Mouse (Mus musculus): ENCODE data around the gene Gm20388. TPM values are rescaled to one million over a fixed set of nuclear protein-coding genes. Genes with fewer than 3 reads are reported as not detected.
A peak's percentile ranks its signal among the peaks of the same experiment; 100 is the strongest.

Gm20388 gene
- total RNA-seq, 2 experiments from 2014 or later, result 10.3 to 10.6 TPM

DNA sequence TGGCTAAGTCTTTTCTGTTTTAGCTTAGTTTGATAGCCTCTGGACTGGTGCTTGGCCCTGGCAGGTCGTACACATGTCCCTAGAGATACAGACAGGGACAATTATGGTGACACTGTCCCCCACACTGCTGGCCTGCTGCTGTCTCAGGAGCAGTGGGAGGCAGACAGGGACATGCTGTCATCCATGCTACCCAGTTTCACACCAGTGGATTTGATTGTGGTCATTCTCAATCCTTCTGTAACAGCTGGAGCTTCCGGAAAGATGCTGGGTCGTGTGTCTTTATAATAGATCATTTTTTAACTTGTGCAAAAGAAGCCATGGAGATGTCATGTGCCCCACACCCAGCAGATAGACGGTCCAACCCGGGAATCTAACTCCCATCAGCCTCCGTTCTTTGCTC, 2334.5 kb downstream of the Gm20388 start:
- intact Hi-C loops (cut with DNase I), result no loop called here

GRCm38 (mm10) chr8:122246257-122247211, 2335.9 kb downstream of the Gm20388 start:
- intact Hi-C loops (cut with DNase I), result no loop called here
- DNase-seq (ENCODE audit: low spot score in 2 of 2), result no peak

More for the DNA sequence above, 2334.5 kb downstream of the Gm20388 start:
- DNase-seq (ENCODE audit: low spot score in 2 of 2), result no peak

DNA sequence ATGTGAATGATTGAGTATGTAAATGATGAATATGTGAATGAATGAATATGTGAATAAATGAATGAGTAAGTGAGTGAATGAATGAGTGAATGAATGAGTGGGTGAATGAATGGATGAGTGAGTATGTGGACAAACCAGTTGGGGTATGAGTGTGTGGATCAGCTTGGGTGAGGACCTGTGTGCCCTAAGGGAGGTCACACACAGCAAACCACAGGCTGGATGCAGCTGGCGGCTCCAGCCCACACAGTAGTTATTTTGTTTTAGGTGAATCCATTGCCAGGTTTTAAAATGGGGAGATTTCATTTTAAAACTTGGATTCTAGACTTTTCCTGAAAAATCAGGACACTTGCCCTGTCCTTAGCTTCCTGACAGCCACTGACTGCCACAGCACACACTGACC, 2341.1 kb downstream of the Gm20388 start:
- no peak for DNase-seq (ENCODE audit: low spot score in 2 of 2)
- intact Hi-C loops (cut with DNase I), result no loop called here

- intact Hi-C loops (cut with DNase I), result no loop called here
- DNase-seq (ENCODE audit: low spot score in 2 of 2), result no peak
Measured at GRCm38 (mm10) chr8:122252366-122252765, 2341.7 kb downstream of the Gm20388 start.

DNA sequence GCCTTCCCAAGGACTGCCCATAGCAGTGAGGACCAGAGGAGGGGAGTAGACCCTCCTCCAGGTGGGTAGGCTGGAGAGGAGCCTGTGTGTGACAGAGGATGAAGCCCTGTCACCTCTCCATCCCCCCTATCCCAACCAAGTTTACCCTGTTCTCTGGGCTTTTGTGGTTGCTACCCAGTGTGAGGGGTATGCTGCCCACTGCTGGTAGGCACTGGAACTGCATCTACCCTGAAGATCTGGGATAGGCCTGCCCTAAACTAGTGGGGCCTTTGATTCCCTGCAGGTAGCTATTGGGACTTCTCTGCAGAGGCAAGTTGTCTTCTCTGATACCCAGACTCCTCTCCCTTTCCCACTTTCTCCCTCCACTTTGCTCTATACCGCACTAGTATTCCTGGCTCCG, 2348.7 kb downstream of the Gm20388 start:
- intact Hi-C loops (cut with DNase I), result loop anchor here (1.0 kb wide), 1 partner anchor 96 kb away; no protein-coding TSS in a partner anchor
- DNase-seq (ENCODE audit: low spot score in 2 of 2), result peak; percentile 40 to 64

- intact Hi-C loops (cut with DNase I), result no loop called here
- no peak for DNase-seq (ENCODE audit: low spot score in 2 of 2)
Measured at GRCm38 (mm10) chr8:122260755-122261154, 2350.1 kb downstream of the Gm20388 start.

DNA sequence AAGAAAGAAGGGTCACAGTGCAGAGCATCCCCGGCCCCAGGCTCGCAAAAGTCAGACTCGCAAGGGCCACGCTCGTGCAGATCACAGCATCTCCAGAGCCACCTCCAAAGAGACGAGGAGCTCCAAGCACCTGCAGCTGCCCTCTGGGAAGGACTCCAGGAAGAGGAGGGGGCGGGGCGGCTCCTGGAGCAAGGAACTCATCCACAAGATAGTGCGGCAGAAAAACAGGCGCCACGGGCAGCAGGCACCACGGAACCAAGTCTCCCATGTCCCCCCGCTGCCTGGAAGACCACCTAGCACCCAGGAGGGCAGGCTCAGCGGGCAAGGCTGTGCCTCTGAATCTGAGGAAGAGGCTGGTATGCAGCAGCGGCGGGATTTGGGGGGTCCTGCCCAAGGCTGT, 2352.2 kb downstream of the Gm20388 start:
- DNase-seq (ENCODE audit: low spot score in 2 of 2), result no peak
- intact Hi-C loops (cut with DNase I), result no loop called here

GRCm38 (mm10) chr8:122264243-122264642, 2353.6 kb downstream of the Gm20388 start:
- DNase-seq (ENCODE audit: low spot score in 2 of 2), result peak; percentile 43 to 51
- intact Hi-C loops (cut with DNase I), result no loop called here

- intact Hi-C loops (cut with DNase I), result no loop called here
- no peak for DNase-seq (ENCODE audit: low spot score in 2 of 2)
Measured at GRCm38 (mm10) chr8:122265522-122265921, 2354.9 kb downstream of the Gm20388 start.

DNA sequence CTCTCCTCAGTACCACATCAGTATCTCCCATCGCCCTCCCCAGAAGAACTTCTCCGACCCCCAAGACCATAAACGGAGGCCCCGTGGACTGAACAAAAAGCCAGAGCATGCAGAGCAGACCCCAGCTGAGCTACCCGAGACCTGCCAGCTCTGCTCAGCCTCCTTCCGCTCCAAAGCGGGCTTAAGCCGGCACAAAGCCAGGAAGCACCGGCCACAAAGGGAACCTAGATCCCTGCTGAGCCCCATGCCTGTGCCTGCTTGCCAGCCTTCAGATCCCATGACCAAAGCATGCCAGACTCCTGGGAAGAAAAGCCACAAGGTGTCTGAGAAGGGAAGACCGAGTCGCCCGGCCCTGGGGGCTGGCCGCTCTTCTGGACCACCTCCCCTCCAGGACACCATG, 2356.2 kb downstream of the Gm20388 start:
- no peak for DNase-seq (ENCODE audit: low spot score in 2 of 2)
- intact Hi-C loops (cut with DNase I), result no loop called here

DNA sequence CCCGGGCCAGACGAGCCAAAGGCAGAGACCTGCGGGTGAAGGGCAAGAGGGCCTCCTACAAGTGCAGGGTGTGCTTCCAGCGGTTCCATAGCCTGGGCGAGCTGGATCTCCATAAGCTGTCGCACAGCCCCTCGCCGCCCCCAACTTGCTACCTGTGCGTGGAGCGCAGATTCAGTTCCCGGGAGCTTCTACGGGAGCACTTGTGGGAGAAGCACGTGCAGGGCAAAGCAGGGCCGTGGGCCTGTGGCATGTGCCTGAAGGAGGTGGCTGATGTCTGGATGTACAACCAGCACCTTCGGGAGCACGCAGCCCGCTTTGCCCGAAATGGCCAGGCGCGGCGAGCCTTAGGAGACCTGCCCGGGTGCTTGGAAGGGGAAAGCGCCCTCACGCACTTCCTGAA, 2358.2 kb downstream of the Gm20388 start:
- peak in 1 of 2 experiments; percentile 29 for DNase-seq (ENCODE audit: low spot score in 2 of 2)
- intact Hi-C loops (cut with DNase I), result loop anchor here (2.0 kb wide), 1 partner anchor 292 kb away; no protein-coding TSS in a partner anchor

GRCm38 (mm10) chr8:122269404-122269803, 2358.8 kb downstream of the Gm20388 start:
- DNase-seq (ENCODE audit: low spot score in 2 of 2), result peak; percentile 79 to 82
- intact Hi-C loops (cut with DNase I), result loop anchor here (2.0 kb wide), 1 partner anchor 293 kb away; no protein-coding TSS in a partner anchor

DNA sequence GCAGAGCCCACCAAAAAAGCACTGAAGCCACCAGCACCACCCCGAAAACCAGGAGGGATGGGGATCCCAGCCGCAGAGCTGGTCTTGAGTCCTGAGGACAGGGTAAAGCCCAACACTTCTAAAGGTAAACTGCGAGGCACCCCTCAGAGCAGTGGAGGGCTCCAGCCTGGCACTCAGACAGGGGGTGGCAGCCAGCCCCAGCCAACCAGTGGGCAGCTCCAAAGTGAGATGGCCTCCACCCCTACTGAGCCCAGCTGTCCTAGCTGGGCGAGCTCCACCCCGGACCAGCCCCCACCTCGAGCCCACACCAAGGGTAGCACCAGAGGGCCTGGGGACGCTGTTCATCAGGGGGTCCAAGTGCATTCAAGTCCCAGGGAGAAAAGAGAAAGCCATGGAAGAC, 2359.9 kb downstream of the Gm20388 start:
- no peak for DNase-seq (ENCODE audit: low spot score in 2 of 2)
- intact Hi-C loops (cut with DNase I), result no loop called here

- intact Hi-C loops (cut with DNase I), result loop anchor here (1.0 kb wide), 2 partner anchors 60 to 97 kb away; no protein-coding TSS in a partner anchor
- peak; percentile 61 to 69 for DNase-seq (ENCODE audit: low spot score in 2 of 2)
Measured at GRCm38 (mm10) chr8:122273152-122273551, 2362.5 kb downstream of the Gm20388 start.

- no peak for DNase-seq (ENCODE audit: low spot score in 2 of 2)
- intact Hi-C loops (cut with DNase I), result loop anchor here (1.0 kb wide), 2 partner anchors 59 to 96 kb away; no protein-coding TSS in a partner anchor
Measured at GRCm38 (mm10) chr8:122273826-122274225, 2363.2 kb downstream of the Gm20388 start.

GRCm38 (mm10) chr8:122274651-122275391, 2364.2 kb downstream of the Gm20388 start:
- intact Hi-C loops (cut with DNase I), result no loop called here
- no peak for DNase-seq (ENCODE audit: low spot score in 2 of 2)

- intact Hi-C loops (cut with DNase I), result no loop called here
Measured at GRCm38 (mm10) chr8:122276308-122276707, 2365.7 kb downstream of the Gm20388 start.

GRCm38 (mm10) chr8:122277204-122277995, 2366.8 kb downstream of the Gm20388 start:
- intact Hi-C loops (cut with DNase I), result no loop called here

More at GRCm38 (mm10) chr8:122276308-122276707, 2365.7 kb downstream of the Gm20388 start:
- no peak for DNase-seq (ENCODE audit: low spot score in 2 of 2)

DNA sequence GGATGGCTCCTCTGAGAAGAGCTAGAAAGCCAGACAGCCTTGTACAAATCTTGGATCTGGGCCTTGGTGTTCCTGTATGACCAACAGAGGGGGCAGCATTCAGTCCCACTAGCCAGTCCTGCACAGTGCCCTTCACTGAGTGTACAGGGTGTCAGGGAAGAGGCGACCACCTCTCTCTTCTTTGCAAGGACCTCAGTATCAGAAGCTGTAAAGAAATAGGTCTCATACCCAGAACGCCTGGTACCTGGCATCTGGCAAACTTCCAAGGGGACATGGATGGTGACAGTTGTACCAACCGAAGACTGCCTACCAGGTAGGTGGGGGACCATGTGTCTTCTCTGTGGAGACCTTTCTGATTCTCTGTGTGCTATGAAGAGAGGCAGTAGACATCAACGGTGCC, 2369.5 kb downstream of the Gm20388 start:
- intact Hi-C loops (cut with DNase I), result no loop called here
- no peak for DNase-seq (ENCODE audit: low spot score in 2 of 2)

More at GRCm38 (mm10) chr8:122277204-122277995, 2366.8 kb downstream of the Gm20388 start:
- DNase-seq (ENCODE audit: low spot score in 2 of 2), result no peak
